Mouse (Mus musculus): ENCODE measurements around the gene Timm29.

The Timm29 gene

DNA sequence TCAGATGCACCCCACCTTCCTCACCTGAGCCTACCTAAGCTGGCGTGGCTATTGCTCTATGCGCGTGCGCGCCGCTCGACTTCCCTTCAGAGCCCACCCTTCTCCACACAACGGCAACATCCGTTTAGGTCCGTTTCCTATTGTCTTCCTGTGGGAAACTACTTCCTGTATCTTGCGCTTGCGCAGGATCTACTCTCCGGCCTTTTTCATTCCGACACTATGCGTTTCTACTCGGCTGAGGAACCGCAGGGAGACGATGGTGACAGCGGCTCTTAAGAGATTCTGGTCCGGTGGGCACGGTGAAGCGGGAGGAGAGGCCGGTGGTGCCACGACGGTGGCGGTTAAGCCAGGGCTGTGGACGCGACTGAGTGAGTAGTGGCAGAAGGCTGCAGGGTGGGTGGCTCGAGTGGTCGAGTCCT is at the start of gene Timm29, which contains the start of gene Yipf2:
Timm29 (plus strand) TSS at position 20 of the 419 bp plus-strand sequence.
Yipf2 (minus strand) TSS at position 126 of the 419 bp plus-strand sequence.
- DNase-seq (ENCODE audit: extremely low read depth, insufficient read length, low spot score) = peak; percentile 88

DNA sequence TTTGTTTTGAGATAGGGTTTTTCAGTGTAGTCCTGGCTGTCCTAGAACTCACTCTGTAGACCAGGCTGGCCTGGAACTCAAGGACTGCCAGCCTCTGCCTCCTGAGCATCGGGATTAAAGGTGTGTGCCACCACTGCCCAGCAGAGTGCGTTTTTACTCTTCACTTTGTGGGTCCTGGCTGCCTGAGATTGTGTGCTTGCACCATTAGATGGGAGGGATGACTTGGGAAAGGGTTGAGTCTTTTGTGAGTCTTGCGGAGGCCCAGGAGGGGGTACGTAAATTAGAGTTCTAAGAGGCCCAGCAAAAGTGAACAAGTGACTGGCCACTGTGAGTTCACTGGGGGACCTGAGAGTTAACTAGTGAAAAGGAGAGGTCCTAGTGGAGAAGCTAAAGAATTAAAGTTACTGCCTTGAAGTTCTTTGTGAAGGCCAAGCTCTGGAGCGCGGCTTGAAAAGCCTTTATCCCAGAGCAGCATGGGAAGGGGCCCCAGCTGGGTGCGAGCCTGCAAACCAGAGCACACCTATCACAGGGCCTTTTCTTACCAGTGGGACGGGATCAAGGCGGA is 47.1 kb upstream of the Timm29 start:
- DNase-seq (ENCODE audit: extremely low read depth, insufficient read length, low spot score) = no peak

DNA sequence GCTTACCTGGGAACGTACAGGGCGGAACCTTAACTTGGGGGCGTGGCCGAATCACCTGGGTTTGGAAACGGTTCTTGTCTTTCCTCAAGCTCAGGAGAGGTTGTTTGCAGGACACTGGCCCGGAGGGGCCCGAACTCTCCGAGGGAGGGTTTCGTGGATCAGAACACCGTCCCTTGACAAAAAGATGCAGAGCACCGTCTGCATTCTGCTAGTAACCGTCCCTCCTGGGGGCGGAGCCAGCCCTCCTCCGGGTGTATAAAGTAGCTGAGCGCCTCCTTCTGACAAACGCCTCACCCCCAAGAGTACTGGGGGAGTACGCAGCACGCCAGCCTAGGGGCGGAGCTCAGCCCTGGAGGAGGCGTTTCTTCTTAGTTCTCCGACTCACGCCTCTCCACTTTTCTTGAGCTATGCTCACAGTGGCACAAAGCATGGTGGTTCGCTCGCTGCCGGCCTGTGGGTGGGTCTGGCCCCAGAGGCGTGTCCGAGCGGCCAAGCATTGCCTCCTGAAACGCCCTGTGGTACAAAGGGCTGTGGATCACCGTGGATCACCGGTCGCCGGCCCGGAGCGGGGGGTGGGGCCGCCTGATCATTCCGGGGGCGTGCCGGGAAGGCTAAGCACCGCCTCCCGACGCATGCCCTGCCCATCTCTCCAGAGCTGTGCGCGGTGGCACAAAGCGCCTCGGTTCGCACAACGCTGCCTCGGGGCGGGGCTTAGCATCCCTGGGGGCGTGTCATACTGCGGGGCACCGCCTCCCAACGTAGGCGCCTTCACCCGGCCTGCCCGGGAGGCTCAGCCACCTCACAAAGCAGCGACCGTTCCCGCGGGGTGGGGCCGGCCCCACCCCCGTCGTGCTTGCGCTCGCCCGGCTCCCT is 46.4 kb upstream of the Timm29 start:
- DNase-seq (ENCODE audit: extremely low read depth, insufficient read length, low spot score) = peak; percentile 98

DNA sequence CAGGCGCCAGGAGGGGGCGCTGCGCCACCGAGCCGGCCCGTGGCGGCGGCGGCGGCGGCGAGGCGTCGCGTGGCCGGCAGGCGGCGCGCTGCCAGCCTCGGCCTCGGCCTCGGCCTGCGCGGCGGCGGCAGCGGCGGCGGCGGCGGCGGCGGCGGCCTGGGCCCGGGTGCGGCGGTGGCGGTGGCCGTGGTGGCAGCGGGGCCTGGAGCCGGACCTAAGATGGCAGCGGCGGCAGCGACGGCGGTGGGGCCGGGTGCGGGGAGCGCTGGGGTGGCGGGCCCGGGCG is 45.8 kb upstream of the Timm29 start, which contains the start of gene Carm1:
Carm1 (plus strand) TSS at position 106 of the 286 bp plus-strand sequence.
- no peak for DNase-seq (ENCODE audit: extremely low read depth, insufficient read length, low spot score)

DNA sequence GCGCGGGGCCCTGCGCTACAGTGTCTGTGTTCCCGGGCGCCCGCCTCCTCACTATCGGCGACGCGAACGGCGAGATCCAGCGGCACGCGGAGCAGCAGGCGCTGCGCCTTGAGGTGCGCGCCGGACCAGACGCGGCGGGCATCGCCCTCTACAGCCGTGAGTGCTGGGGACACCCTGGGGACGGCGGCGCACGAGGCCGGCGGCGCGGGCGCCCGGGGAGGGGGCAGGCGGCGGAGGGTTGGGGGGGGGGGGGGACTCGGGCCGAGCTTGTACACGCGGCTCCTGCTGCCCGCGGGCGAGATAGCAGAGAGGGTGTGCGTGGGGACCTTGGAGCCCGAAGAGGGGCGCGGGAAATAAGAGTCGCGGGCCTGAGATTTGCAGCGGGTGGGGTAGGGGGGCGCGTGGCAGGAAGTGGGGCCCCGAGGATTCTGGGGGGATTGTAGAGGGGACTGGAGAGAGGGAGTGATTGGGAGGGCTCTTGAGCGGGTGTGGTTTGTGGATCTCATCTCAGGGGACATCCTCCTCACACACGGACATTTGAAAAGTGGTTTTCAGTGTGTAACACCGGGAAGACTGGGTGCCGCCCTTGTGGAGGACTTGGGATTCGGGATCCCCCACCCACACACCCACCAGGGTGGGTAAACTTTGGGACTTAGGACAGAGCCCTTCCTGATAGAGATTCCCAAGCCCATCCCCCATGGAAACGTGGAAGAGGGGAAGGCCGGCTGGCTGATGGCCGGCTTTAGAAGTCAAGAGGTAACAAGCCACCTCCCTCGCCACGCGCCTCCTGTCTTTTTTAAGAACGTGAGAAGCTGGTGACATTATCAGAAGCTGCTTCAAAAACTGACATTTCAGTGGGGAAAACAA is 45.2 kb upstream of the Timm29 start:
- peak; percentile 71 for DNase-seq (ENCODE audit: extremely low read depth, insufficient read length, low spot score)

DNA sequence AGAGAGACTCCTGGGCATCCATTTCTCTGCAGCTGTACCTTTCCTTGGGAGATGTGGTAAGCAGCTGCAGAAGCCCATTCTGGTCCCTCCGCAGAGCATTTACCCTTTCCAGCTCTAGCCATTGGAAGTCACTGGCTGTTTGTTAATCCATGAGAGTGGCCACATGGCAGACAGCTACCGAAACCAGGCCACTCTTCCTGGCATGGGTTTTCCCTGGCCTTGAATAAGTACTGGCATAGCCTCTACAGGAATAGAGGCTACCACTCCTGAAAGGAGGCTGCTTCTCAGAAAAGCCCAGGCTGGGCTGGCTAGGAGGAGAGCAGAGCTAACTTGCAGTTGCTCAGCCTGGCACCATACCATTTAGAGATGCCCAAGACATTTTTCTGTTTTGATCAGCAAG is 41.5 kb upstream of the Timm29 start:
- no peak for DNase-seq (ENCODE audit: extremely low read depth, insufficient read length, low spot score)

DNA sequence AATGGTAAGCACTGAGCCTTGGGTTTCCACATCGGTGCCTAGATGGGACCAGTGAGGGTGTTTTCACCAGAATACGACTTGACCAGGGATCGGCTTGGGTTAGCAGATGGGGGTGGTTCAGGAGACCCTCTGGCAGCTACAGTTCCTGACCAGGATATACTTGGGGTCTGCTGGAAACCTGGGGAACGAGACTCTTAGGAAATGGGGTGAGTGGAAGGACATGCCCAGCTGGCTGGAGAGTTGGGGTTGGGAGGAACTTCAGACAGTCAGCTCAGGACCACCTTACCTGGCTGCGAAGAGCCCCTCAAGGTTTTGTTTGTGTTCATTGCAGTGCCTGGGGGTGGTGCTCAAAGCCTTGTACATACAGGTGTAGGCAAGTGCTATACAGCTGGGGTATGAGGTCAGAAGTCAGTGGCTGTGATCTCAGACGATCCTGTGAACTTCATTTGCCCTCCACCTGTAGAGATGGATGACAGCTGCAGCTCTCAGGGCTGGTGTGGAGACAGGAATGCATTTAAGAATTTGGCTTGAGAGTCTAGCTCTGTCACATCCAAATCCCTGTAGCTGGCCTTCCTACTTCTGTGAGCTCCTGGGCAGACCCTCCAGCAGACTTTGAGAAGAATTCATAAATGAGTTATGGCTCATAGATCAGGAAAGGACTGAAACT is 38.8 kb upstream of the Timm29 start:
- DNase-seq (ENCODE audit: extremely low read depth, insufficient read length, low spot score) = no peak

DNA sequence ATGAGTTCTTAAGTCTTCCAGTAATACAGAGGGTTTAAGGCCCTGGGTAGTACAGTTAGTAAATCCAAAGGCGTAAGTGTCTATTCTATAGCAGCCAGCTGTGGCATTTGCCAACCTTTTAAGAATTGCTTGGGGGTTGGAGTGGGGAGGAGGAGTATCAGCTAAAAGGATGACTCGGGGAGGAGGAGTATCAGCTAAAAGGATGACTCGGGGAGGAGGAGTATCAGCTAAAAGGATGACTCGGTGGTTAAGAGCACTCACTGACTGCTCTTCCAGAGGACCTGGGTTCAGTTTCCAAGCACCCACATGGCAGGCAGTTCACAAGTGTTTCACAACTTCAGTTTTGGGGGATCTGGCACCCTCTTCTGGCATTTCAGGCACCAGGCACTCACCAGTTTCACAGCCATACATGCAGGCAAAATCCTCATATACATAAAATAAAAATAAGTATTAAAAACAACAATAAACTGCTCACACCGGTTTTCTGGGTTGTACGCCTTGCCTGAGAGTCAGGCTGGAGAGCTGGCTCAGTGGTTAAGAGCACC is 37.3 kb upstream of the Timm29 start:
- DNase-seq (ENCODE audit: extremely low read depth, insufficient read length, low spot score) = no peak

DNA sequence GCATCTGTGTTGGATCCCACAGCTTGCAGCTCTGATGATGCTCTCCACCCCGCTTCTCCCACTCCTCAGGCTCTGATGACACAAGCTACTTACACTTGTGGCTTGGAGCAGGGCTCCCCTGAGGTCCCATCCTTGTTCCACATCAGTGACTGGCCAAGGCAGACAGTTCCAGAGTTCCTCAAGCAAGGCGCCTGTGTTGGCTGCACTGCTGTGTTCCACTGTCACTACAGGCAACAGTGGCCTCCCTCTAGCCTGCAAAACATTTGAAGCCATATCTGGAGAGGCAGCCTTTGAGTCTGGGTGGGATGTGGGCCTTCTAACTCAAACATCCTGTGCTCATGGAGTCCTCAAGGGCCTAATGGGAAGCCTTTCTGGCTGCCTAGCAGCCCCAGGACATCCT is 35.5 kb upstream of the Timm29 start:
- DNase-seq (ENCODE audit: extremely low read depth, insufficient read length, low spot score) = no peak

DNA sequence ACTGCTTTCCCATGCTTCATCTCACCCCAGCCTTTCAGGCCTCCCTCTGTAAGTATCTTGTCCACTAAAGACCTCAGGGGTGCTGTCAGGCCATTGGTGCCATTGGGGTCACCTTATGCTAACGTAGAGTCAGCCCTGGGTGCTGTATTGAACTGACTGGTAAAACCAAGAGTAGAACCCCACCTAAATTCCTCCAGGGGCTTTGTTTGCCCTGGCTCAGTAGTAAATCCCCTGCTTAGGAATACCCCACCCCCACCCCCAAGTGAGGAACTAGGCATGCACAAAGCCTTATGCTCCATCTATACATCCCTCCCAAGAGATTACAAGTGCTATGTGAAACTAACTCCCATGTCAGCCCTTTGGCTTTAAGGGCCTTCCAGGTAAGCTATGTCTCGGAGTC is 35.0 kb upstream of the Timm29 start:
- no peak for DNase-seq (ENCODE audit: extremely low read depth, insufficient read length, low spot score)

DNA sequence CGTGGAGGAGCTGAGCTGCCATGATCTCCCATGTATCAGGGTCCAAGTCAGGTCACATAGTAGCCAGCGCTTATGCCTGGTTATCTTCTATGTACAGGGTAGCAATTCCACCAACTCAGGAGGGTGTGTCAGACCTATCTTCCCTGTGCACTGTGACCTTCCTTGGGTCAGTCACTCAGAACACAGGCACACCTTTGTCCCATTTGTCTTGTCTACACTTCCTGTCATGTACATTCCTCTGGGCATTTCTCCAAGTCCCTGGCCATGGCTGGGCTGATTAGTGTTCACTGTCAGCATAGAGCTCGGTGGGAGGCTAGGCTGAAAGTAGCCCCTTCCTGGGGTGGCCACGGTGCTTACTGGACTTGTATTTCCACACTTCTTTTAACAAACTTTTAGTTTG is 34.2 kb upstream of the Timm29 start:
- DNase-seq (ENCODE audit: extremely low read depth, insufficient read length, low spot score) = no peak

DNA sequence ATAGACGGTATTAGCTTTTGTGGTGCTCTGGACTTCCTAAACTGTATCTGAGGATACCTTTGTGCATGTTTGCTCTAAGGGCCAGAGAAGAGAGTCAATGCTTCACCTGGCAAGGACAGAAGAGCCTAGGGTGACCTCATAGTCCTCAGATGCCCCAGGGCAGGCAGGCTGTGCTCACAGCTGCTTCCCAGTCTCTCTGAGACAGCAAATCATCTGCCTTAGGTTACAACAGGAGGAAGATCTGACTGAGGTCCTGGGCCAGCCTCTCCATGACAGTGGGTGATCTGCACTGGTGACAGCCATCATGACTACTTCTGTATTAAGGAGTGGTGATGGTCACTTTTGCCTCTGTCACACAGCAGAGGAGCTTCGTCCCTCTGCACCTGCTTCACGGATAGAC is 33.4 kb upstream of the Timm29 start:
- no peak for DNase-seq (ENCODE audit: extremely low read depth, insufficient read length, low spot score)

DNA sequence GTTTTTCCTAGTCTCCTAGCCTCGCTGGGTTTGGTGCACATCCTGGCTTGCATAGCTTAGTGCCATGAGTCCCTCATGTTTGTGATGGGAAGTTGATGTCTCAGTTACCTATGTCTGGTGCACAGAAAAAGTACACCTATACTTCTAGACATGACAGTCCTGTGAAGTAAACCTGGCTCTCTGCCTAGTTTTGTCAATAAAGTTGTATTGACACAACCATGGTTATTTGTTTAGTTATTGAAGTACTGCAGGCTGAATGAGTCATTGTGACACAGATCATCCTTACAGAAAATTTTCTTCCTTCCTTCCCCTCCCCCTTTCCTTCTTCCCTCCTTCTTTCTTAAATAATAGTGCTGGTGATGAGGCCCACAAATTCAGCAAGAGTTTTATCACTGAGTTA is 28.1 kb upstream of the Timm29 start:
- no peak for DNase-seq (ENCODE audit: extremely low read depth, insufficient read length, low spot score)

DNA sequence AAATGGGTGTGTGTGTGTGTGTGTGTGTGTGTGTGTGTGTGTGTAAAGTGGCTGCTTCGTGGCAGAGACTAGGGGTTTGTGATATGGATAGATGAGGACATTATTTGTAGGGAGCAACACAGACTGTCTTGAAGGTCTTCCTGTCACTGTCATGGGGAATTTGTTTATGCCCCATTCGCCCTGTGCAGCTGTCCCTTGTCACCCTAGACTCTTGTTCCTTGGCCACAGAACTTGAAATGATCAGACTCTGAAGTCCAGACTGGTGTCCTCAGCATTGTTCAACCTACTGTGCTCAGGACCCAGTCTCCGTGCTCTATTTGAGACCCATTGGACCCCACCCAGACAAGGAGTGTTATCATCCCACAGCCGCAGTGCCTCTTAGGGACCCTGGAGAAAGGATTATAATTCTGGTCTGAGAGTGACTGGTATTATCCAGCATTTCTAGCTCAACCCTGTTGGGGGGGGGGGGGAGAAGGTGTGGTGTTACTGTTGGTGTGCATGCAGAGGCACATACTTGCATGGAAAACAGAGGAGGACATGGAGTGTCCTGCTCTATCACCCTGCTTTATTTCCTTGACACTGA is 27.4 kb upstream of the Timm29 start:
- DNase-seq (ENCODE audit: extremely low read depth, insufficient read length, low spot score) = no peak

DNA sequence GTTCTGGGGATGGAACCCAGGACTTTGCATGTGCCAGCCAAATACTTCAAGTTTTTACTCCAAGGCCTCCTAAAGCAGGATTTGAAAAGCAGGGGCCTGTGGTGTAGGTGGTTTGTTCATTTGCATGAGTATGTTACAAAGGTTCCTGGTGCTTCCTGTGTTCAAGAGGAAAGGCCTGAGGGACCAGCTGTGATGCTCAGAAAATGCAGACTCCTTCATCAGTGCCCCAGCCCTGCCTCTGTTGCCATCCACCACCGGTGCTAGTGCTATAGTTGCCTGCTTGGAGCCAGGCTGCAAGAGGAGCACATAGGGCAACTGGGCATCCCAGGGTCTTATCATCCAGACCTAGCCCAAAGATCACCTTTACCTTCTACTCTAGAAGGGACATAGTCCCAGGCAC is 26.0 kb upstream of the Timm29 start:
- DNase-seq (ENCODE audit: extremely low read depth, insufficient read length, low spot score) = no peak

DNA sequence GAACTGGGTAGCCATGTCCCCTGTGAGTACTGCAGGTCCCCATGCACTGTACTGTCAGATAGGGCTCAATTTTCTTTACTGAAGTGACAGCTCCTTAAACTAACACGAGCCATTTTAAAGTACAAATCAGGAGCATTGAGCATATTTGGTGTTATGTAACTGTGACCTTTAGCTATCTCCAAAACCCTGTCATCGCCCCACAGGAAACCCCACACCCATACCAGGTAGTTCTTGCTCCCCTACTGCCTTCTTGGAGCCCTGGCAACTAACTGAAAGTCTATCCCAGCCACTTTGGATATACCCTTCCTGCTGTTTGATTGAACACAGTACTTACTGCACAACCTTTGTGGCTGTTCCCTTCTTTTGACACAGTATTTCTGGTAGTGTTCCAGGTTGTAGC is 25.5 kb upstream of the Timm29 start:
- no peak for DNase-seq (ENCODE audit: extremely low read depth, insufficient read length, low spot score)

DNA sequence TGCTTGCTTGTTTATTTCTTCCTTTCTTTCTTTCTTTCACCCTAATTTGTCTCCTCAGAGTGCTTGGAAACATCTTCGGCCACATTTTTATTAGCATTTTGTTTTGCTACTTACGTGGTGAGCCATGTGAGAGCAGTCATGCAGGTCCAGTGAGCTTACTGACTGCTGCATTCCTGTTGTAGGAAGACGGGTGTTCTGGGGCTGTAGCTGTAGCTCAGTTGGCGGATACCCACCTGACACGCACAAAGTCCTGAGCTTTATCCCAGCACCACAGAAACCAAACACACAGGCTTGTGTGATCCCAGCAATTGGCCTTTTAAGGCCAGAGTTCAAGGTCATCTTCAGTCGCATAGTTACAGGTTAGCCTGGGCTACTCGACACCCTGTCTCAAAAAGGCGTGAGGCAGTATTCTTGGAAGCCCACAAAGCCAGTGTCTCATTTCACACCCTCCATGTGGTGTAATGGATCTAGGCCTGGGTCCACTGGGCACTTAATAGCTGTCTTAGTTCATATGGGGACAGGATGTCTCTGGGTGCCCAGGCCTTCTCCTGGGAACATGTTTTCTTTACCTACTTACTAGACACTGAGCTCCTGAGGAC is 23.8 kb upstream of the Timm29 start:
- DNase-seq (ENCODE audit: extremely low read depth, insufficient read length, low spot score) = no peak

DNA sequence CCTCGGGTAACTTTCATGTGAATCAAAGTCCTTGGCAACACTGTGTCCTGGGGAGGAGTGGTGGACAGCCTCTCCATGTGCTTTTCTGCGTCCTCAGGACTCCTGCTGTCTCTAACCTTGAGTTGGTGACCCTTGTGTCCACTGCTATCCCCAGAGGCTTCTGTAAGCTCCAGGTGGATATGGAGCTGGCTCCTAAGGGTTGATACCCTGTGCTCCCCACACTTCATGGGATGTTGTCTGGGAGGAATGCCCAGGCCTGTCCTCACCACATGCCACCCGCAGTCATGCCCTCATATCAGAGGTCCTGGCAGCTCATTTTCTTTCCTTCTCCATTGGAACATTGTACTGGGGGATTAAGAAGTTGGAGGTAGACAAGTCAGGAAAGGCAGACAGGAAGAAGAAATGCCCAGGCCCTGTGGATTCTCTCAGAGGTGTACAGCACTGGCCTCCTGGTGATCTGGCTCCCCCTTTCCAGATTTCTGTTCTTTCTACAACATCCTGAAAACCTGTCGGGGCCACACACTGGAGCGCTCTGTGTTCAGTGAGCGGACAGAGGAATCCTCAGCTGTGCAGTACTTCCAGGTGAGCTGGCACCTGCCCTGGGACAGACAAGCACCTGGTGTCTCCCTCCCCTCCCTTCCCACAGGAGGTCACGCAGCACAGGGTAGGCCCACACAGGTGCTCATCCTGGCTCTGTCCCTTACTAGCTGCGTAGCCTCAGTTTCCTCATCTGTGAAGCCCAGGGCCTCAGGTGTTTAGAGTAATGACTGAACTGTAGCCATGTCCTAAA is 18.3 kb upstream of the Timm29 start:
- DNase-seq (ENCODE audit: extremely low read depth, insufficient read length, low spot score) = no peak

DNA sequence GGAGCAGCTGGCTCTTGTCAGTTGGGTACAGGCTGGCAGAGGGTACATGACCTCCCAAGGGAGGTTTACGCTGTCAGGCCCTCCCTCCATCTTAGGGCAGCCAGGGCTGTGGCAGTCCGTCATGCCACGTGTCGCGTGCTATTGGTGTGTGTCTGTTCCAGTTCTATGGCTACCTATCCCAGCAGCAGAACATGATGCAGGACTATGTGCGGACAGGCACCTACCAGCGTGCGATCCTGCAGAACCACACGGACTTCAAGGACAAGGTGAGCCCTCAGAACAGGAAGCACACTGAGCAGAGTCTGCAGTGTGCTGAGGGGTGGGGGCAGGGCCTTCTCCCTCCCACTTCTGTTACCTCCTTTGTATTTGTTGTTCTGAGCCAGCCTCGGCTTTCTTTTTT is 17.3 kb upstream of the Timm29 start:
- DNase-seq (ENCODE audit: extremely low read depth, insufficient read length, low spot score) = no peak
